Mouse (Mus musculus) forebrain, postnatal 0 days (tissue): ENCODE measurements around the gene Olfr549. TPM values are rescaled to one million over a fixed set of nuclear protein-coding genes. Genes with fewer than 3 reads are reported as not detected.

Experiments used
- ATAC-seq: fragments of 200-750 bp; cut with Nextera tagmentation; 2 replicates; pipeline ENCODE4 v1.8.0; 2017; ENCODE audit warnings: mild to moderate bottlenecking, moderate library complexity
- DNase-seq: peaks from one replicate; pipeline ENCODE4 v3.0.0-alpha.2; 2015
- H3K27ac ChIP-seq: fragments of 300-500 bp; sonication (generic); 2 replicates; pipeline ENCODE4 v1.5.1; 2014; ENCODE audit warnings: low read depth, mild to moderate bottlenecking, antibody characterized with exemption, low read length, moderate library complexity, mixed read lengths
- H3K27me3 ChIP-seq: fragments of 300-500 bp; sonication (generic); 2 replicates; pipeline ENCODE4 v1.6.1; 2014; ENCODE audit warnings: mild to moderate bottlenecking, low read length, mixed read lengths; ENCODE audit not compliant: insufficient read depth
- H3K36me3 ChIP-seq: fragments of 300-500 bp; sonication (generic); 2 replicates; pipeline ENCODE4 v1.6.1; 2014; ENCODE audit warnings: mild to moderate bottlenecking, moderate library complexity; ENCODE audit not compliant: insufficient read depth
- H3K4me1 ChIP-seq: fragments of 300-500 bp; sonication (generic); 2 replicates; pipeline ENCODE4 v1.6.1; 2014; ENCODE audit warnings: antibody characterized with exemption; ENCODE audit not compliant: insufficient read depth
- H3K4me2 ChIP-seq: fragments of 300-500 bp; sonication (generic); 2 replicates; pipeline ENCODE4 v1.6.1; 2014; ENCODE audit warnings: low read depth, mild to moderate bottlenecking, moderate library complexity
- H3K4me3 ChIP-seq: fragments of 300-500 bp; sonication (generic); 2 replicates; pipeline ENCODE4 v1.5.1; 2014; ENCODE audit warnings: low read depth, low read length, mixed read lengths
- H3K9ac ChIP-seq: fragments of 300-500 bp; sonication (generic); 2 replicates; pipeline ENCODE4 v1.6.1; 2014; ENCODE audit warnings: mild to moderate bottlenecking
- H3K9me3 ChIP-seq: fragments of 300-500 bp; sonication (generic); 2 replicates; pipeline ENCODE4 v1.6.1; 2016; ENCODE audit warnings: low read length
- CTCF ChIP-seq: sonication (generic); IDR thresholded peaks from 2 replicates; pipeline ENCODE4 v1.5.1; 2016; ENCODE audit warnings: antibody characterized with exemption, control low read depth, low read depth
- WGBS: fragments of 180-500 bp; shearing (Covaris S2); extraction: QIAGEN DNeasy Blood & Tissue Kit; methylation state at CpG from one replicate; pipeline ENCODE4 v1.1.7; 2014; 5-methylcytosine and 5-hydroxymethylcytosine counted together
- polyA plus RNA-seq: library from polyadenylated mRNA; unstranded; fragments of >200 nt; fragmentation: Nextera tagmentation; extraction: Ambion mirVana; gene quantifications from 2 replicates; pipeline ENCODE4 v1.2.1, GENCODE M21; 2015
- total RNA-seq: library from RNA; depleted of rRNA; stranded (reverse); fragments of >200 nt; gene quantifications from 2 replicates; pipeline ENCODE4 v1.2.3, GENCODE M21; 2014; rRNA removed

Gene Olfr549
- total and polyA plus RNA-seq, 2 experiments from 2014 or later: not detected

DNA sequence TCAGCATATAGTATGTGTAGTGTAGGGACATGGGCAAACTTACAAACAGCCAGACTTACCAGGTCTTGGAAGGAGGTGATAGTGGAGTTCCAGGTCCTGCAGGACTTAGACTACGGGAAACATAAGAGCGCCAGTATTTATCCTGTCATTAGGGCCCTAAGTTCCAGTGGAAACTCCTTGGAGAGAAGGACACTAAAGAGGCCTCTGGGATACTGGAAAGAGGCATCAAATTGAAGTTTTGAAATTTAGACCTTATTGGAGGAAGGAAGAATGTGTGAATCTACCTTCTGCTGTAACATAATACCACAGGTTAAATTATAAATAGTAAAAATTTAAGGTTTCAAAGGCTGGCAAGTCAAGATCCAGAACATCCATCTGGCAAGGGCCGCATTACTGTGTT is 42.1 kb downstream of the Olfr549 start, which contains the start of gene Olfr551:
TSS of gene Olfr551 (minus strand) at position 101 of the 400 bp plus-strand sequence.
- DNase-seq (no peak), ATAC-seq (no peak)
- Histone ChIP-seq H3K4me1 (no peaks in the 10 kb centered on the region), H3K9ac (no peak within 1 kb of the TSS), H3K4me2 (no peak within 1 kb of the TSS), H3K36me3 (no peaks in the 10 kb centered on the region), H3K4me3 (no peak within 1 kb of the TSS), H3K27ac (no peak within 1 kb of the TSS), H3K27me3 (no peaks in the 10 kb centered on the region), H3K9me3 (no peaks in the 10 kb centered on the region)
- TF ChIP-seq CTCF: no peak
- 94% methylated on average over 3 of the region's 3 CpGs for WGBS

DNA sequence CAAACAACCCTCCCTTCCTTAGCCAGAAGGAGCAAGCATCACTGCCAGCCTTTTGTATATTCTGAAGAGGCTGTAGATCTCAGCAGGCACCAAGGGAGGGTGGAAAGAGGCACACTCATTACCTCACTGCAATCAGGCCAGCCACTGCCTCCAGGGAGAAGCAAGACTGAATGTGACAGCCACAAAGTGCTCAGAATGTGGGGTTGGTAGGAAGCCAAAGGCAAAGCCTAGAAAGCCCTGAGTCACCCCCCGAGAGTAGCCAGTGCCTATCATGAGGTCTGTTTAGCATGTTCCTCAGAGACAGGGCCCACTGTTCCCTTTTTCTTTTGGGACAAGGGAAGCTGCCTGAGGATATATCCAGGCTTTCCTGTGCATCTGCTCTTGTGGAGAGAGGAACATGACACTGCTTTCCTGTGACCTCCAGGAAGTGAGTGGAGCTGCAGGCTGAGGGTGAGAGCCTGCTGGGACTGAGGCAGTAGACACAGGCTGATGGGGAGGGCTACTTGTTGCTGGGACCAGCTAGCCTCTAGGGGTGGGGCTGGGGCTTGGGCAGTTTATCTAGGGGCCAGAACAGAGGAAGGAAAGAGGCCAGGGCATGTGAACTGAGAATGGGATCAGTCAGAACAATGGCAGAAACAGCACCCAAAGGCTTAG is 47.8 kb downstream of the Olfr549 start, which contains the start of gene Olfr552:
TSS of gene Olfr552 (plus strand) at position 393 of the 654 bp plus-strand sequence.
- no peak within 1 kb of the TSS for H3K4me3 ChIP-seq
- no peaks in the 10 kb centered on the region for H3K27me3 ChIP-seq
- WGBS: 21% methylated on average over 1 of the region's 1 CpGs
- no peak within 1 kb of the TSS for H3K4me2 ChIP-seq
- H3K27ac ChIP-seq: no peak within 1 kb of the TSS
- no peaks in the 10 kb centered on the region for H3K36me3 ChIP-seq
- H3K9ac ChIP-seq: no peak within 1 kb of the TSS
- ATAC-seq (no peak), DNase-seq (no peak)
- no peaks in the 10 kb centered on the region for H3K4me1 ChIP-seq
- H3K9me3 ChIP-seq: no peaks in the 10 kb centered on the region
- no peak for TF ChIP-seq CTCF

Other genes starting within 250 kb of the Olfr549 start
- gene Rrm1, start 108.2 kb upstream of the Olfr549 start, total RNA-seq: 31.9 and 40.0 TPM in 2 replicates
- gene Rrm1, start 108.2 kb upstream of the Olfr549 start, polyA plus RNA-seq: 25.6 and 30.9 TPM in 2 replicates
- gene Olfr543, start 68.2 kb upstream of the Olfr549 start, total RNA-seq: not detected in 2 replicates
- 0.23 and 0.25 TPM in 2 replicates for gene Olfr543, start 68.2 kb upstream of the Olfr549 start, polyA plus RNA-seq
- not detected in 2 replicates for gene Olfr544, start 61.6 kb upstream of the Olfr549 start, total RNA-seq
- gene Olfr544, start 61.6 kb upstream of the Olfr549 start, polyA plus RNA-seq: 0.04 and 0.05 TPM in 2 replicates
- gene Olfr545, start 50.3 kb upstream of the Olfr549 start, total RNA-seq: 0.24 TPM in 1 of 2 replicates, not detected in the other
- gene Olfr545, start 50.3 kb upstream of the Olfr549 start, polyA plus RNA-seq: 0.05 and 0.08 TPM in 2 replicates
- not detected in 2 replicates for gene Olfr547, start 15.1 kb upstream of the Olfr549 start, total RNA-seq
- gene Olfr547, start 15.1 kb upstream of the Olfr549 start, polyA plus RNA-seq: not detected in 2 replicates
- not detected in 2 replicates for gene Olfr548-ps1, start 9.0 kb upstream of the Olfr549 start, total RNA-seq
- not detected in 2 replicates for gene Olfr548-ps1, start 9.0 kb upstream of the Olfr549 start, polyA plus RNA-seq
- gene Trim21, start 15.6 kb downstream of the Olfr549 start, total RNA-seq: 1.5 and 3.5 TPM in 2 replicates
- 0.30 and 0.38 TPM in 2 replicates for gene Trim21, start 15.6 kb downstream of the Olfr549 start, polyA plus RNA-seq
- not detected in 2 replicates for gene Olfr550, start 21.6 kb downstream of the Olfr549 start, total RNA-seq
- gene Olfr550, start 21.6 kb downstream of the Olfr549 start, polyA plus RNA-seq: not detected in 2 replicates
- not detected in 2 replicates for gene Olfr551, start 42.0 kb downstream of the Olfr549 start, total RNA-seq
- not detected in 2 replicates for gene Olfr551, start 42.0 kb downstream of the Olfr549 start, polyA plus RNA-seq
- not detected in 2 replicates for gene Olfr552, start 47.9 kb downstream of the Olfr549 start, total RNA-seq
- gene Olfr552, start 47.9 kb downstream of the Olfr549 start, polyA plus RNA-seq: not detected in 2 replicates
- not detected in 2 replicates for gene Olfr553, start 68.3 kb downstream of the Olfr549 start, total RNA-seq
- not detected in 2 replicates for gene Olfr553, start 68.3 kb downstream of the Olfr549 start, polyA plus RNA-seq
- not detected in 2 replicates for gene Olfr554, start 88.6 kb downstream of the Olfr549 start, total RNA-seq
- gene Olfr554, start 88.6 kb downstream of the Olfr549 start, polyA plus RNA-seq: not detected in 2 replicates
- gene Olfr555, start 109.0 kb downstream of the Olfr549 start, total RNA-seq: not detected in 2 replicates
- not detected in 2 replicates for gene Olfr555, start 109.0 kb downstream of the Olfr549 start, polyA plus RNA-seq
- not detected in 2 replicates for gene Olfr556, start 115.0 kb downstream of the Olfr549 start, total RNA-seq
- not detected in 2 replicates for gene Olfr556, start 115.0 kb downstream of the Olfr549 start, polyA plus RNA-seq
- 4.2 and 6.8 TPM in 2 replicates for gene Trim68, start 137.5 kb downstream of the Olfr549 start, total RNA-seq
- gene Trim68, start 137.5 kb downstream of the Olfr549 start, polyA plus RNA-seq: 2.2 and 4.0 TPM in 2 replicates
- gene Olfr557, start 146.0 kb downstream of the Olfr549 start, total RNA-seq: not detected in 2 replicates
- gene Olfr557, start 146.0 kb downstream of the Olfr549 start, polyA plus RNA-seq: not detected in 2 replicates
- not detected in 2 replicates for gene Olfr558, start 152.3 kb downstream of the Olfr549 start, total RNA-seq
- 0.04 TPM in 1 of 2 replicates, not detected in the other for gene Olfr558, start 152.3 kb downstream of the Olfr549 start, polyA plus RNA-seq
- not detected in 2 replicates for gene Olfr33, start 169.2 kb downstream of the Olfr549 start, total RNA-seq
- gene Olfr33, start 169.2 kb downstream of the Olfr549 start, polyA plus RNA-seq: not detected in 2 replicates
- gene Olfr559, start 177.6 kb downstream of the Olfr549 start, total RNA-seq: not detected in 2 replicates
- gene Olfr559, start 177.6 kb downstream of the Olfr549 start, polyA plus RNA-seq: not detected in 2 replicates
- gene Olfr560, start 209.5 kb downstream of the Olfr549 start, total RNA-seq: not detected in 2 replicates
- not detected in 2 replicates for gene Olfr560, start 209.5 kb downstream of the Olfr549 start, polyA plus RNA-seq
- gene Olfr78, start 209.6 kb downstream of the Olfr549 start, total RNA-seq: not detected in 2 replicates
- 0.04 TPM in 1 of 2 replicates, not detected in the other for gene Olfr78, start 209.6 kb downstream of the Olfr549 start, polyA plus RNA-seq
- not detected in 2 replicates for gene Olfr561, start 221.4 kb downstream of the Olfr549 start, total RNA-seq
- not detected in 2 replicates for gene Olfr561, start 221.4 kb downstream of the Olfr549 start, polyA plus RNA-seq